Mouse (Mus musculus) c-Kit-positive CD71-positive TER-119-positive erythroid progenitor cells, embryonic 14.5 days (primary cell): ENCODE results near the gene Ephb2.

Source experiments
- DNase-seq: peaks from one replicate; pipeline ENCODE4 v3.0.0-alpha.2; 2013; ENCODE audit warnings: low spot score

Gene Ephb2

DNA sequence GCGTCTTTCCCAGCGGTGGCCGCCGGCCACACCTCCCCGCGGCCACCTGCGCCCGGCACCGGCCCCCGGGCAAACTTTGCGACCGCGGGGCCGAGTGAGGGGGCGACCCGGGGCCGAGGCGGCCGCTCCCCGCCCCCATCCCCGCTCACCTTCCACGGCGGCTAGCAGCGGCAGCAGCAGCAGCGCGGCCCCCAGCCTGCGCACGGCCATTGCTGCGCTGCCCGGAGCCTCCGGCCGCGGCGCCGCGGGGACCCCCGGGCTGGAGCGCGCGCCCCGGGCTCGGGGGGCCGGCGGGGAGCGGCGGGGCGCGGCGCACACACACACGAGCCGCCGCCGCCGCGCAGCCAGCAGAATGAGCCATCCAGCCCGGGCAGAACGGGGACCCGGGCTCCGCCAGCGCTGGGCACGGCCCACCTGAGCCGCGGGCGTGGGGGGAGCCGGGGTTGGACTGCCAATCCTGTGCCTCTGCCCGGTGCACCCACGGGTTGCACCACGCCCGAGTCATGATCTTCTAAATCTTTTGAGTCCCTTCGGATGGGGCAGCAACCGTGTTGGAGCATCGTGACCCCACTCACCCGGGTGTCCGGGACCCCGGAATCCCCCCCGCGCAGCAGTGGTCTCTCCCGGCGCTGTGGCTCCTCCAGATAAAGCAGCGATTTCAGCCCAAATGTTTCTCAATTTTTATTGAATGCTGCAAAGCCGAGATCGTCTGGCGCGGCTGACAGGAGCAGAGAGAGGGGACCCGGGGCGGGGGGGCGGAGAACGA is at the start of gene Ephb2:
Ephb2 (minus strand) TSS at position 368 of the 766 bp plus-strand sequence.
- peak; percentile 13 for DNase-seq

DNA sequence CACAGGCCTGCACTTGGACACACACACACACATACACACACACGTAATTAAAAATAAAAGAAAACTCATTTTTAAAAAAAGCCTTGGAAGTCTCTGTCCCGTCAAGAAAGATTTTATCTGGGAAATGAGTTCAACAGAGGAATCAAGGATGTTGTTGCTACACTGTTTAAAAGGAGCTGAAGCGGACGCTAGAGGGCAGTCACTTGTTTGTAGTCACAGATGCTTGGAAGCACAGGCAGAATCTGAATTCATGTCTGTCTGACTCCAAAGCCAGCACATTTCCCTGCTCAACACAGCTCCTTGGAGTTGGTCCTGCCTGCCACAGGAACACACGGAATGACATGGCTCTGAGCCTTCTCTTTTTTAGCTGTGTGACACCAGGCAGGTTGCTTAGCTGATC is 42.8 kb upstream of the Ephb2 start:
- DNase-seq = no peak

DNA sequence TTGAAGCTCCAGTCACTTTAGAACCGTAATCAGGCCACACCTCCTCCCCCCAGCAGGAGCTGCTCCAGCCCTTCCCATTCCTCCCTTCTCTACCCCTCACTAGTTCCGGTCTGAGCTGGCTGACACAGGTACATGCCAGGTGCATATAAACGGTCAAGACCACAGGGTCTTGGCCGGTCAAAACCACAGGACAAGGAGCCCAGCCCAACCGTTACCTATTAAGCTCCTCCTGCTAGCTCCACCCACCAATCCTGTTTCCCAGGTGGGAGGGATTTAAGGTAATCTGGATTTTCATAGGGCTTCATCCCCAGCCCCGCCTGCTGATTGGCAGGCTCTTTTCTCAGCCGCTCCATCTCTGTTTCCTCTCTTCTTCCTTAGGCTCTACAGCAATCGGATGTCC is 42.4 kb upstream of the Ephb2 start:
- no peak for DNase-seq

DNA sequence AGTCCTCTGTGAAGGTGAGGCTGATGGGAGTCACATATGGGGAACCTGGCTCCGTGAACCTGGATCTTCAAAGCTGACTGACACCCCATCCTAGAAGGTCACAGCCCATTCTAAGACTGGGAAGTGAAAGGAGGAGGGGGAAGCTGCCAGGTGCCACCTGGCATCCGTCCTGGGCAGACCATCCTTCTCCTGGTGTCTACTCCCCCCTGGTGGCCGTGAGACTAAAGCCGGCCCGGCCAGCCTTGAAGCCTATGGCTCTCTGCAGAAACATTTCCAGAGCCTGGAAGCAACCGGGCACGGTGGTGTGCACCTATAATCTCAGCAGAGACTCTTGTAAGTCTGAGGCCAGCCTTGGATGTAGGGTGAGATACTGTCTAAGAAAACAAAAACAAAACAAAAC is 41.2 kb upstream of the Ephb2 start:
- DNase-seq = no peak

DNA sequence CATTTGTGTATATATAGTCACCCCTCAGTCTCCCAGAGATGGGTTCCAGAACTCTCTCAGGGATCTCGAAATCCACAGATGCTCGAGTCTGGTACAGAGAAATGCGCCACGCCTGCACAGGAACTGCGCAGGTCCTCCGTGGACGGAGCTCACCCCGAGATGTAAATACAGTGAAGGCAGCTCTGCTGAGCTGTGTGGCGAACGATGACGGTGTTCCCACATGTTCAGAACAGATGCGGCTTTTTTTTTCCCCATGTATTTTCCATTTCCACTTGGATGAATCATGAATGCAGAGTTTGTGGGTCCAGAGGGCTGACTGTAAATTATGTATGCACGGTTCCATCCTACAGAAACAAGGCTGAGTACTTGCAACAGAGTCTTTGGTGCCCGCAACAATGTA is 39.2 kb upstream of the Ephb2 start:
- DNase-seq = no peak

DNA sequence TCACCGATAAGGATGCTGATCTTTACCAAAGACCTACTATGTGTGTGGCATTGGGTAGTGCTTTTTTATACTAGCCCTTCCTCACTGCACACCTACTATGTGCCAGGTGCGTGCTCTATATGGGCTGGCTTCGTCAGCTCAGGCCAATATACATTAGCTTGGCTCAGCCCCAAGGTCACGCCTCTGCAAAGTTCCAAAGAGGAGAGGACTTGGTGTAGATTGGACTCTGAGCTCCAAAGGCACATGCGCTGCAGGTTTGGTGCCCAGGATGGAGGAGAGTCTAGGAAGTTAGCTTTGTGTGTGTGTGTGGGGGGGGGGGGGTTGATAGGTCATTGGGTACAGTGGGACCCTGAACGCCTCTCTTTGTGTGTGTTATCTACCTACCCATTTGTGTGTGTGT is 32.6 kb upstream of the Ephb2 start:
- no peak for DNase-seq

DNA sequence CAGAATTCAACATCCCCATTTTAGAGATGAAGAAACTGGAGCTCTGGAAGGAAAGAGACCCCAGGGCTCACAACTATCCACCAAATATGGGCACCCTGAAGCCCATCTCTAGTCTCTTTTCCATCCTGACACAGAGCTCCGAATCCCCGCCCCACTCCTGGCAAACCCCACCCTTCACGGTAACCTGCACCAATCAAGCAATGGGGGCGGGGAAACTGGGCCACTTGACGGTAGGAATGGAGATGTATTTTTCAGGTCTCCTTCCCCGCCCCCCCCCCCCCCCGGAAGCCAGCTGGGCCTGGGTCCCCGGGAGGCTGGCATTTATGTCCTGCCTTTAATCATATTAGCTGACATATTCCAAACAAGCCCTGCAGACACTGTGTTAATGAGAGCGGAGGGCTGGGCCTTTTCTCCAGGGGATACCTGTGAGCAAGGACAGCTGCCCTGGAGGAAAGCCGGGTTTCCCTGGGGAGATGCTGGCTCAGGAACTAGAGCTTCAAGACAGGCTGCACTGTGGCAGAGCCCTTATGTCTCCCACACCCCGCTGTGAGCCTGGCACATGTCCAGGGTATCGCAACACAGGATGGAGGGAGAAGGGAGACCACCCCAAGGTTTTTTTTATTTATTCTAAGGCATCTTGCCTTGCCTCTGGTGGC is 32.0 kb upstream of the Ephb2 start:
- no peak for DNase-seq

DNA sequence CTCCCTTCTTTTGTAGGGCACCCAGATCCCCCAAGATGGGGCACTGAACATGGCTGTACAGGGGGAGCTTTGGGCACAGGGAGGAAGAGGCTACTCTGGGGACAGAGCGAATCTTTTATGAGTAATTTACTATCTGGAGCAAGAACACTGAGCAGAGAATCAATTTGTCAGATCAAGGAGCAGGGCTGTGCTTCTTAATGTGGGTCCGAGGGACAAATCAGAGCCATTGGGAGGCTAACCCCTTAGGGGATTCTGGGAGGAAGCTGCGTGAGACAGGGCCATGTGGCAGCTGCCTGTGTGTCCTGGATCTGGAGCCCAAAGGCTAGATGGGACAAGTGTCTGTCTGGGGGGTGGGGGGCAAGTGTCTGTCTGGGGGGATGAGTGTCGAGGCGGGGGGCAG is 29.7 kb upstream of the Ephb2 start:
- DNase-seq = no peak

DNA sequence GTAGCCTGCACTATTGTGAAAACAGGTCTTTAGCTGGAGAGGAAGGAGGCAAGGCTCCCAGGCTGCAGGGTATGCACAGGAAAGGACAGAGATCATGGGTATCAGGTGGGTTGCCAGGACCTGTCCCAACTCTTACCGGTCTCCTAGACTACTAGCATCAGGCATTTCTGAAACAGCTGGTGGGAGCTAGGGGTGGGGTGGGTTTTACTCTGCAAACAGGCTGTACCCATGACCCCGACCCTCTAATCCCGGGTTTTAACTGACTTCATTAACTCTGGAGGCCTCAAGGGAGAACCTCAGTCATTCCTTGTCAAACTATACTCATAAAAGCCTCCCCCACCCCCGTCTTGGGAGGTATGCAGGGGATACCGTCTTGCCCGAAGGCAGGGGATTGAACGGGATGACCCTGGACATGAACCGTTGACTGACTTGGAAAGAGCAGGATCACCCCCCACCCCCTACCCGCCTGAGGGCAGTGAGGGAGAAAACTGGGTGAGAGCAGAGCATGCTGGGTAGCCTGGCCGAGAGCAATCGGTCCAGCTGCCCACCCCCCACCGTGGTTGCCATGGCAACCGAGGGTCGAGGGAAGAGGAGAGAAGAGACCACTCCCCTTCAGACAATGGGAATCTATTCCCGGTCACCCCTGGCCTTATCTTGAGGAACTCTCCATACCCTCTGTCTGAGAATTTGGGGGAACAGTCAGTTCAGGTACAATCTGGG is 29.1 kb upstream of the Ephb2 start:
- no peak for DNase-seq

DNA sequence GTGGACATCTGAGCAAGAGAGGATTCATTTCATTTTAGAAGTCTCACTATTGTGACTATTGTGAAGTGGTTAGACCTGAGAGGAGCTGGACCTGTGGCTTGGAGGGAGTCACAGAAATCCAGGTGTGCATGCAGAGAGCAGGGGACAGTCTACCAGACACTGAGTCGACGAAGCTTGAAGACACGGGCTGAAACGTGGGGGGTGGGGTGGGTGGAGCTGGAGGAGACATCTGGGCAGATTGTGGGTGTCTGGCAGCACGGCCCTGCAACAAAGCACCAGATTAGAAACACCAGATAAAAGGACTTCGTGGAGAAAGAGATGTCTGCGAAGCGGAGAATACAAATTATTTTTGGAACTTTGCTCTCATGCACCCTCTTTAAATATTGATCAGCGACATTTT is 27.7 kb upstream of the Ephb2 start:
- no peak for DNase-seq

DNA sequence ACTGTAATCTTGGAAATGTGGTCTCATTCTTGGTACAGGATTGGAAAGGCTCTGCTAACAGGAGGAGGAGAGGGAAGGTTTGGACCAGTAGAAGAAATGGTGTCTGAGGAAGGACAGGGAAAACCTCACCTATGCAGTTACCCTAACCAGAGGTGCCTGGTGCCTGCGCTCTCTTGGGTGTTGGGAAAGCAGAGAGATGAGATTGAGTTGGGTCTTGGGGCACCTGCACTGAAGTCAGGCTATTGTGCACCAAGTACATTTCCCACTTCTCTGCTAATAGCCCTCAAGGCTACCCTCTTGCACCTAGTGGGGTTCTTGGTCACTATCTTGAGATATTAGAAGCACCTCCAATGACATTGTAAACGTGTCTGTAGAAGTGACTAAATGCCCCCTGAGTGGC is 26.6 kb upstream of the Ephb2 start:
- no peak for DNase-seq

DNA sequence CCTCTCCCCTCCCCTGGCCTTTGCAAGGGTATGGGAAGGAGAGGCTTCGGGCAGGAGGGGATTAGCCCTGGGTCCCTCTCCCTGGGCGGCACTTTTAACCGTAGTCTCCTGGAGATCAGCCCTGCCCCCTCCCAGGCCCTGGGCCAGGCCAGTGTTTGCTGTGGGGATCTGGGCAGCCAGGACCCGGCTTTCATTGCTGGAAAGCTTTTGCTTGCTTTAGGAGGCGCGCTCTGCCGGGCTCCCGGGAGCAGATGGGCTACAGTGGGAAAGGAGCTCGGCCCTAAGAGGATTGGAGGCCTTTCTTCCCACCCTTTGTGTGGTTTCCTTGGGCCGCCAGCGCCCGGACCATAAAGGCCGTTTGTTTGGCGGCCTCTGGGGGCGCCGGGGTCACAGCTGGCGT is 26.0 kb upstream of the Ephb2 start:
- no peak for DNase-seq

DNA sequence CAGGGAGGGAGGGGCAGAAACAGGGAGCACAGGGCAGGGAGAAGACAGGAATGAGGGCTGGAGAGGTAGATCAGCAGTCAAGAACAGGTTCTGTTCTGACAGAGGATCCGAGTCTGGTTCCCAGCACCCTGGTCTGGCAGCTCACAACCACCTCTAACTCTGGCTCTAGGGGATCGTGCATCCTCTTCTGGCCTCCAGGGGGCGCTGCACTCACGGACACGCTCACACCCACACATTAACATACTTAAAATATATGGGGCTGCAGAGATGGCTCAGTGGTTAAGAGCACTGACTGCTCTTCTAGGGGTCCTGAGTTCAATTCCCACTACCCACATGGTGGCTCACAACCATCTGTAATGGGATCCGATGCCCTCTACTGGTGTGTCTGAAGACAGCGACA is 24.2 kb upstream of the Ephb2 start:
- no peak for DNase-seq

DNA sequence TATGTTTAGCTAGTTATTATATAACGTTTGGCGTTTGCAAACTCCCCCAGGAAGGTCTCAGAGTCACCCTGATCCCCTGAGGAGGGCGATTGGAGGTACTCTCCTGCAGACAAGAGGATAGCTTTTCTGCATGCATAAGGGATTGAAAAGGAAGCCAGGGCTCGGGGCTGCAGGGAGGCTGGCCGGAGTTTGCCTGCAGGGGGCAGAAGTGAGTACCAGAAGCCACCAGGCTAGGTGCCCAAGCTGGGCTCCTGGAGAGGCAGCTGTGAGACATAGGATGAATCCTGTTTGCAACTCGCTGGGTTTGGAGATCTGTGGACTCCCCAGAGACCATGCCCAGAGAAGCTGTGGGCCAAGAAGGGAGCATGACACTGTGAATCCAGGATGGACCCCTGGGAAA is 19.3 kb upstream of the Ephb2 start:
- DNase-seq = no peak

DNA sequence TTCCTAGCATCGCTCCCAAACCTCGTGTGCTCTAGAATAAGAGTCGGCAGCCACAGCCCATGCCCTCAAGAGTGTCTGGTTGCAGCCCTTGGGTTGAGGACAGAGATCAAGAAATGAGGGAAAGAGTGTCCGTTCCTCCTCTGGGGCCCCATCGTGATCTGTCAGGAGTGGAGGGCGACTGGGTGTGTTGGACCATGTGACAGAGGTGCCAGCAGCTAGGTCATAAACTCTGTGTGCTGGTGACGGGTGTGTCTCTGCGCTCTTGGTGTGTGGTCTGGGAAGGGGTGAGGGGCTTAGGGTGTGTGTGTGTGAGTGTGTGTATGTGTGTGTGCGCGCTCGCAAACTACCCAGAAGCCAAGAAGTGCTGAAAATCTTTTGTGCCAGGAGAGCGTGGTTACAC is 17.2 kb upstream of the Ephb2 start:
- DNase-seq = no peak

DNA sequence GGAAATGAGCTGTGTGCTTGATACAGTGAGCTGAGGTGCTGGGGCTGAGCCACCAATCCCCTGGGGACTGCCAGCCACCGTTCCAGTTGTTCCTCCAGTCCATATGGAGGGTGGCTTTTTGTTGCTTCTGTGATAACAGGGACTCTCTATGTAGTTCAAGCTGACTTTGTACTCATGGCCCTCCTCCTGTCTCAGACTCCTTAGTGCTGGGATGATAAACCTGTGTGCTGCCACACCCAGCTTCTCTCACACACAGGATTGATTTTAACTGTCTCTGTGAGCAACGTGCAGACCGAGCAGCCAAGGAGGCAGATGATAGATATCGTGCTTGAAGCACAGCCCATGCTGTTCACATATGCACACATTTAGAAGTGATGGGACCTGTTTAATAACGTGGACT is 16.3 kb upstream of the Ephb2 start:
- no peak for DNase-seq

DNA sequence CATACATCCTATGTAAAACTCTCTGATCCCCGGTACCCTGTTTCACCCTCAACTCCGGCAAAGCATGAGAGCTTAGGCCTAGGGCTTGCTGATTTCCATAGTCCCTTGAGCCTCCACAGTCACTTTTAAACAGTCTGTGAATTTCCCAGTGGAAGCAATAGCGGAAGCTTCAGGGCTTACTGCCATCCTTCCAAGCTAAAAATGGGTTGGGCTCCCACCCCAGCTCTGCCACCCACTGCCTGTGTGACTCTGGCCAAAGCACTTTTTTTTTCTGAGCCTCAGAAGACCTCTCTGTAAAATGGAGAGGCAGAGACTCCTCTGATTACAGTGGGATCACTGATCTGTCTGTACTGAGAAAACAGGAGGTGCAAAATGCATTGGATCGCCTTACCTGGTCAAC is 12.8 kb upstream of the Ephb2 start:
- no peak for DNase-seq

DNA sequence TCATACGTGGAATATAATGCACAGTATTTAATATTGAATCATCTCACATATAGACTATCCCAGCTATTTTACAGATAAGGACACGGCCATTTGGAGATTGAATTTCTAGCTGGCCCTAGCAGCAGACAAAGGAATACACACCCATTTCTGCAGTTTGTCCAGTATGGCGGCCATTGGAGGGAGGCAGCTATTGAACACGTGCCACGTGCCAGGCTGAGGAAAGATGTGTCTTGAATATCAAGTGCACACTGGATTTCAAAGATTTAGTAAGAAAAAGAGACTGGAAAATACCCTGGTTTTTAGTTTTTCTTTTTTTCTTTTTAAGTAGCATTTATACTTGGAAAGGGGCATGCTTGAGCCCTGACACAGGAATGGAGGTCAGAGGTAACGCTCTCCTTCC is 11.4 kb upstream of the Ephb2 start:
- no peak for DNase-seq

DNA sequence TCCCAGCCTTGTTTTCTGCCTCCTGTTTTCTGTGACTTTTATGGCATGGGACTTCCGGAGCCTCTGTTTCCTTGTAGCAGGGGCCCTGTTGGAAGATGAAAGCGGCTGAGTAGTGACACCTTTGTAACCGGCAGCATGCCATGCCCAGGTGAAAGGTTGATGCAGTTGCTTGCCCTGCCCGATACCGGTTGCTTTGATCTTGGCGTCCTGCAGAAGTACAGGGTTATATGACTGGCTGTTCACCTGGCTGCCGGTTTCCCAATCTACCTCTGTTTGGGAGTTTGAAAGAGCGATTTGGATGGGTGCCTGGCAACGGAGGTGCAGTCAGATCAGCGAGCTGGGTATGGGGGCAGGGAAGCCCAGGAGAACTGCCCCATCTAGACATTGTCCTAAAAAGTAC is 7.0 kb upstream of the Ephb2 start:
- no peak for DNase-seq

DNA sequence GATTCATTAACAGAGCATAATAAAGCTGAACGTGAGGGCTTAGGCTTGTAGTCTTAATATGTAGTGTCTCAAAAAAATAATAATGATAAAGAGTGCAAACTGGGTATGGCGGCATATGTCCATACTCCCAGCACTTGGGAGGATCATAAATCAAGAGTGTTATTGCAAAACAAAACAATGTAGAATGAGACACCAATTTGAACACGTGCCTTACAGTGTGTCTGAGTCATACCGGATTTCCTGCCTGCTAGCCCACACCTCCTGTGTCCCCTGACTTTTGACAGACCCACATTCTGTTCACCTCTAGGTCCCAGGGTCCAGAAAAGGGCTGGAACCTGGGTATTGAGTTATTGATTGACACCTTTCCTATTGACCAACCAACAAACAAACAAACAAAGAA is 6.2 kb upstream of the Ephb2 start:
- DNase-seq = no peak

DNA sequence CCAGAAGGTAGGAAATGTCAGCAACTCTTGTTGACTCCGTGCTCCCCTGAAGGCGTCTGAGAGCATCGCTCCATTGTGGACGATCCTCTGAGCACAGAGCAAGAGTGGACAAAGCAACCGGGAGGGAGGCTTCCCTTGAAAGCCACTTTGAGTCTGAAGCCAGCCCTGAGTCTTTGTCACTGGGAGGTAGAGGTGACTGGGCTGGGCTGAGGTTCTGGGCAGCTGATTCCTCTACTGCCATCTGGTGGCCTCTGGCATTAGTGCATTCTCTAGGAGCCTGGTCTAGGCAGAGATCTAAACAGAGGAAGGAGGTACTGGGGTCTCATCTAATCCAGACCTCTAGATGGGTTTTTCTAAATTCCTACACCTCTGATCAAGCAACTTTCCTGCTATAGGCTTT is 5.3 kb upstream of the Ephb2 start:
- peak; percentile 45 for DNase-seq

DNA sequence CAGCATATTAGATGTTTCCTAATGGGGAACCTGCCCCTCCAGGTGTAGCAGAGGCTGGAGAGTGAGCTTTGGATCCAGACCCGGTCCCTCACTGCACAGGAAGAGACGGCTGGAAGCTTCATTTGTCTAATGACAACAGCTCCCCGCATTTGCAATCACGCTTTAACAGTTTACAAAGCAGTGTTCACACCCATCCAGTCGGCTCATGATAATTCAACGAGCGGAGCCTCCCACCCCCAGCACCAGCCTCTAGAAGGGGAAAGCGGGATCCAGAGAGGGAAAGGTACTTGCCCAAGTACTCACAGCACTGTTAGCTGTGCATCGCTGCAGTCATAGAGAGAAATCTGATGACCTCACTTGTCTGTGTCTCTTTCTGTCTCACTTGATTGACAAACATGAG is 2.7 kb upstream of the Ephb2 start:
- DNase-seq = no peak

DNA sequence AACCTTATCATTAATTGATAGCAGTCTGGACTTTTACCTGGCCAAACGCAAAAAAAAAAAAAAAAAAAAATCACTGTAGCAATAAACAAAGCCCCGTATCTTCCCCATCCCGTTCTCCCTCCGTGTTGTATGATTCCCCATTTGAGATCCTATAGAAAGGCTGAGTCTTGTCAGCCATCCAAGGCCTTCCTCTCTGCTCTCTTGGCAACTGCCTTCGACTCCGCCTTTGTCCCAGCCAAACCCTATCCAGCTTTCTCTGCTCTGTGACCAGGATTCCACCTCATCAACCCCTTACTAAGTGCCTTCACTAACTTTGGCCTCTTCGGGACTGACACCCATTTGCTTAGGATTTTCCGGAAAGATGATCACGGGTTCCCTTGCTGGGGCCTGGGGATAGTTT is 2.2 kb upstream of the Ephb2 start:
- DNase-seq = no peak
